Mouse (Mus musculus): Measurements from ENCODE around the gene Nrip1. TPM values are rescaled to one million over a fixed set of nuclear protein-coding genes. Genes with fewer than 3 reads are reported as not detected.

Gene Nrip1
- polyA plus RNA-seq, 1 experiment from 2014 or later, result 35.0 TPM

- no peak for DNase-seq (ENCODE audit: low spot score)
- H3K9me3 ChIP-seq (ENCODE audit: control insufficient read depth, low read length), result no peaks in the 10 kb centered on the region
- peaks cover 2% of the 10 kb centered on the region; the same call in 1 of the 2 replicates for H3K36me3 ChIP-seq (ENCODE audit: control insufficient read depth, insufficient read depth, low read length)
- WGBS, result 65% methylated on average over 2 of the region's 2 CpGs
- no peak overlapping the region for H3K4me2 ChIP-seq
- H3K27ac ChIP-seq (ENCODE audit: low read depth, low read length), result no peak overlapping the region
- peaks cover 21% of the 10 kb centered on the region for H3K4me1 ChIP-seq (replicated peaks; ENCODE audit: control insufficient read depth, insufficient read depth, low read length)
- no peaks in the 10 kb centered on the region for H3K27me3 ChIP-seq (replicated peaks; ENCODE audit: control insufficient read depth, insufficient read depth, low read length)
- H3K4me3 ChIP-seq (ENCODE audit: low read depth, low read length), result no peak overlapping the region
- no peak for ATAC-seq (replicated peaks; ENCODE audit: low FRiP score)
- H3K9ac ChIP-seq (ENCODE audit: low read depth, low read length), result no peak overlapping the region
These were observed 74.1 kb downstream of the Nrip1 start for GRCm38 (mm10) chr16:76299511-76299910.

GRCm38 (mm10) chr16:76295322-76295721, 78.3 kb downstream of the Nrip1 start:
- no peak for ATAC-seq (replicated peaks; ENCODE audit: low FRiP score)

GRCm38 (mm10) chr16:76294550-76294949, 79.1 kb downstream of the Nrip1 start:
- DNase-seq (ENCODE audit: low spot score), result no peak
- ATAC-seq (replicated peaks; ENCODE audit: low FRiP score), result peak; percentile 22; the same call in 1 of the 2 replicates
- Histone ChIP-seq H3K36me3 (ENCODE audit: control insufficient read depth, insufficient read depth, low read length) (peaks cover 24% of the 10 kb centered on the region), H3K4me2 (no peak overlapping the region; the same call in 1 of the 2 replicates), H3K27ac (ENCODE audit: low read depth, low read length) (peak overlapping the region; percentile 66), H3K4me1 (replicated peaks; ENCODE audit: control insufficient read depth, insufficient read depth, low read length) (peaks cover 18% of the 10 kb centered on the region), H3K4me3 (ENCODE audit: low read depth, low read length) (no peak overlapping the region), H3K9me3 (ENCODE audit: control insufficient read depth, low read length) (no peaks in the 10 kb centered on the region), H3K27me3 (replicated peaks; ENCODE audit: control insufficient read depth, insufficient read depth, low read length) (no peaks in the 10 kb centered on the region), H3K9ac (ENCODE audit: low read depth, low read length) (no peak overlapping the region)
- WGBS, result 61% methylated on average over 15 of the region's 15 CpGs

More at GRCm38 (mm10) chr16:76295322-76295721, 78.3 kb downstream of the Nrip1 start:
- no peak overlapping the region for H3K9ac ChIP-seq (ENCODE audit: low read depth, low read length)
- no peak overlapping the region for H3K4me3 ChIP-seq (ENCODE audit: low read depth, low read length)
- H3K9me3 ChIP-seq (ENCODE audit: control insufficient read depth, low read length), result no peaks in the 10 kb centered on the region
- peaks cover 18% of the 10 kb centered on the region for H3K4me1 ChIP-seq (replicated peaks; ENCODE audit: control insufficient read depth, insufficient read depth, low read length)
- H3K27me3 ChIP-seq (replicated peaks; ENCODE audit: control insufficient read depth, insufficient read depth, low read length), result no peaks in the 10 kb centered on the region
- DNase-seq (ENCODE audit: low spot score), result no peak
- peaks cover 24% of the 10 kb centered on the region for H3K36me3 ChIP-seq (ENCODE audit: control insufficient read depth, insufficient read depth, low read length)
- no peak overlapping the region for H3K27ac ChIP-seq (ENCODE audit: low read depth, low read length)
- no peak overlapping the region for H3K4me2 ChIP-seq
- 85% methylated on average over 14 of the region's 14 CpGs for WGBS

GRCm38 (mm10) chr16:76293765-76294463, 79.7 kb downstream of the Nrip1 start:
- Histone ChIP-seq H3K36me3 (ENCODE audit: control insufficient read depth, insufficient read depth, low read length) (peaks cover 24% of the 10 kb centered on the region), H3K27me3 (replicated peaks; ENCODE audit: control insufficient read depth, insufficient read depth, low read length) (no peaks in the 10 kb centered on the region), H3K27ac (ENCODE audit: low read depth, low read length) (peak overlapping the region; percentile 66), H3K9me3 (ENCODE audit: control insufficient read depth, low read length) (no peaks in the 10 kb centered on the region), H3K4me3 (ENCODE audit: low read depth, low read length) (no peak overlapping the region), H3K4me2 (peak overlapping the region; percentile 51), H3K9ac (ENCODE audit: low read depth, low read length) (no peak overlapping the region), H3K4me1 (replicated peaks; ENCODE audit: control insufficient read depth, insufficient read depth, low read length) (peaks cover 18% of the 10 kb centered on the region)
- DNase-seq (ENCODE audit: low spot score) (peak; percentile 64), ATAC-seq (replicated peaks; ENCODE audit: low FRiP score) (peak; percentile 92)
- 67% methylated on average over 20 of the region's 20 CpGs for WGBS

- Histone ChIP-seq H3K9ac (ENCODE audit: low read depth, low read length) (no peak overlapping the region), H3K9me3 (ENCODE audit: control insufficient read depth, low read length) (no peaks in the 10 kb centered on the region), H3K4me3 (ENCODE audit: low read depth, low read length) (no peak overlapping the region), H3K27me3 (replicated peaks; ENCODE audit: control insufficient read depth, insufficient read depth, low read length) (no peaks in the 10 kb centered on the region), H3K27ac (ENCODE audit: low read depth, low read length) (peak overlapping the region; percentile 66; the same call in 1 of the 2 replicates), H3K4me2 (no peak overlapping the region), H3K4me1 (replicated peaks; ENCODE audit: control insufficient read depth, insufficient read depth, low read length) (peaks cover 18% of the 10 kb centered on the region), H3K36me3 (ENCODE audit: control insufficient read depth, insufficient read depth, low read length) (peaks cover 24% of the 10 kb centered on the region)
- 89% methylated on average over 21 of the region's 21 CpGs for WGBS
- DNase-seq (ENCODE audit: low spot score) (no peak), ATAC-seq (replicated peaks; ENCODE audit: low FRiP score) (no peak)
These were observed 80.5 kb downstream of the Nrip1 start for GRCm38 (mm10) chr16:76293176-76293575.

- WGBS, result 92% methylated on average over 15 of the region's 15 CpGs
These were observed 81.0 kb downstream of the Nrip1 start for GRCm38 (mm10) chr16:76292656-76293055.

GRCm38 (mm10) chr16:76291366-76291765, 82.3 kb downstream of the Nrip1 start:
- Histone ChIP-seq H3K4me3 (ENCODE audit: low read depth, low read length) (no peak overlapping the region), H3K27ac (ENCODE audit: low read depth, low read length) (no peak overlapping the region), H3K4me1 (replicated peaks; ENCODE audit: control insufficient read depth, insufficient read depth, low read length) (peaks cover 18% of the 10 kb centered on the region), H3K27me3 (replicated peaks; ENCODE audit: control insufficient read depth, insufficient read depth, low read length) (no peaks in the 10 kb centered on the region), H3K4me2 (no peak overlapping the region), H3K36me3 (ENCODE audit: control insufficient read depth, insufficient read depth, low read length) (peaks cover 23% of the 10 kb centered on the region), H3K9me3 (ENCODE audit: control insufficient read depth, low read length) (no peaks in the 10 kb centered on the region), H3K9ac (ENCODE audit: low read depth, low read length) (no peak overlapping the region)
- WGBS, result 92% methylated on average over 14 of the region's 14 CpGs
- DNase-seq (ENCODE audit: low spot score) (no peak), ATAC-seq (replicated peaks; ENCODE audit: low FRiP score) (no peak)

More at GRCm38 (mm10) chr16:76292656-76293055, 81.0 kb downstream of the Nrip1 start:
- Histone ChIP-seq H3K4me2 (no peak overlapping the region), H3K36me3 (ENCODE audit: control insufficient read depth, insufficient read depth, low read length) (peaks cover 24% of the 10 kb centered on the region), H3K9ac (ENCODE audit: low read depth, low read length) (no peak overlapping the region), H3K4me1 (replicated peaks; ENCODE audit: control insufficient read depth, insufficient read depth, low read length) (peaks cover 18% of the 10 kb centered on the region), H3K27ac (ENCODE audit: low read depth, low read length) (no peak overlapping the region), H3K4me3 (ENCODE audit: low read depth, low read length) (no peak overlapping the region), H3K9me3 (ENCODE audit: control insufficient read depth, low read length) (no peaks in the 10 kb centered on the region), H3K27me3 (replicated peaks; ENCODE audit: control insufficient read depth, insufficient read depth, low read length) (no peaks in the 10 kb centered on the region)
- DNase-seq (ENCODE audit: low spot score), result no peak
- no peak for ATAC-seq (replicated peaks; ENCODE audit: low FRiP score)

- Histone ChIP-seq H3K9ac (ENCODE audit: low read depth, low read length) (no peak overlapping the region), H3K4me3 (ENCODE audit: low read depth, low read length) (no peak overlapping the region), H3K9me3 (ENCODE audit: control insufficient read depth, low read length) (no peaks in the 10 kb centered on the region), H3K36me3 (ENCODE audit: control insufficient read depth, insufficient read depth, low read length) (peaks cover 22% of the 10 kb centered on the region), H3K27me3 (replicated peaks; ENCODE audit: control insufficient read depth, insufficient read depth, low read length) (no peaks in the 10 kb centered on the region), H3K27ac (ENCODE audit: low read depth, low read length) (no peak overlapping the region), H3K4me1 (replicated peaks; ENCODE audit: control insufficient read depth, insufficient read depth, low read length) (peaks cover 12% of the 10 kb centered on the region), H3K4me2 (no peak overlapping the region)
- DNase-seq (ENCODE audit: low spot score), result no peak
- ATAC-seq (replicated peaks; ENCODE audit: low FRiP score), result no peak
- 68% methylated on average over 2 of the region's 2 CpGs for WGBS
These were observed 84.1 kb downstream of the Nrip1 start for GRCm38 (mm10) chr16:76289495-76289894.

GRCm38 (mm10) chr16:76283796-76284195, 89.8 kb downstream of the Nrip1 start:
- H3K9me3 ChIP-seq (ENCODE audit: control insufficient read depth, low read length), result no peaks in the 10 kb centered on the region

More at GRCm38 (mm10) chr16:76283796-76284195, 89.8 kb downstream of the Nrip1 start:
- DNase-seq (ENCODE audit: low spot score) (no peak), ATAC-seq (replicated peaks; ENCODE audit: low FRiP score) (no peak)
- Histone ChIP-seq H3K4me1 (replicated peaks; ENCODE audit: control insufficient read depth, insufficient read depth, low read length) (0 out of 2 replicates have a peak, but pooled peaks cover 3% of the 10 kb centered on the region), H3K9ac (ENCODE audit: low read depth, low read length) (no peak overlapping the region), H3K4me3 (ENCODE audit: low read depth, low read length) (no peak overlapping the region), H3K36me3 (ENCODE audit: control insufficient read depth, insufficient read depth, low read length) (no peaks in the 10 kb centered on the region), H3K4me2 (no peak overlapping the region), H3K27me3 (replicated peaks; ENCODE audit: control insufficient read depth, insufficient read depth, low read length) (no peaks in the 10 kb centered on the region), H3K27ac (ENCODE audit: low read depth, low read length) (no peak overlapping the region)
- WGBS, result 59% methylated on average over 3 of the region's 3 CpGs

Measured in liver, embryonic 11.5 days (tissue).